Mouse (Mus musculus): ENCODE results near the gene Kdsr.
"Not testable (repeated sequence)": the region's sequence is repeated elsewhere in the genome, so short reads cannot be mapped to it uniquely, and the experiment has no call there.

Kdsr gene

DNA sequence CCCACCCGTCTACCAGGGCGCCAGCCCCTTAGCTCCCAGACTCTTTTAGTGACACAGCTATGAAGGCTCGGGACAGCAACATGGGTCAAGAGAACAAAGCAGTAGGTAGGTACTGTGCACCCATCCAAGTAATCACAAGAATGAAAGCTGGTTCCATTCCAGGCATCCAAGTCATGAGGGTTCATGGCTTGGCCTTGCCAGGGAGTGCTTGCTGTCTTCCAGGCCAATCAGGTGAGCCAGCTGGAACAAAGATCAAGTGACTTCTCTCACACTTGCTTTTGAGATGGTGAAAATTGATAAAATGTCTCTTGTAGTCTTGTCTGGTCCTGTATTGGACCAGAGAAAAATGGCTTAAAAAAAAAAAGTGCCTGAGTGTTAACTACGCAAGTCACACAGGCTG, 18.8 kb downstream of the Kdsr start:
- DNase-seq (ENCODE audit: extremely low read depth, insufficient read length, low spot score): no peak

DNA sequence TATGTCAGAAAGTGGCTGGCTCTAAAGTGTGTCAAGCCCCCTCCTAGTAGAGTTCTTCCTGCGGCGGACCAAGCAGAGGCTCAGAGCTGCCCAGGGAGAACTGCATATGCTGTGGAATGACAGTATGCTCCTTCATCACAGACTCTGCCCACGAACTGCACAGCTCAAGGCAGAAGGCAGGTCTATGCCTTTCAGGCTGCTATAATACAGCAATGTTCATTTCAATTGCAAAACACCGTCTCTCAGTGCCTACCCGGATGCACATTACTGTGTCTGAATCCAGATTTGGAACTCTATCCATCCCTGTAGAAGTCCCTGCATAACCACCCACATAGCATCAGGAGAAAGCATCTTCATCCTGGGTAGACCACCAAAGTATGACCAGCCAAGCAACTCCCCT, 19.7 kb downstream of the Kdsr start:
- DNase-seq (ENCODE audit: extremely low read depth, insufficient read length, low spot score): no peak

DNA sequence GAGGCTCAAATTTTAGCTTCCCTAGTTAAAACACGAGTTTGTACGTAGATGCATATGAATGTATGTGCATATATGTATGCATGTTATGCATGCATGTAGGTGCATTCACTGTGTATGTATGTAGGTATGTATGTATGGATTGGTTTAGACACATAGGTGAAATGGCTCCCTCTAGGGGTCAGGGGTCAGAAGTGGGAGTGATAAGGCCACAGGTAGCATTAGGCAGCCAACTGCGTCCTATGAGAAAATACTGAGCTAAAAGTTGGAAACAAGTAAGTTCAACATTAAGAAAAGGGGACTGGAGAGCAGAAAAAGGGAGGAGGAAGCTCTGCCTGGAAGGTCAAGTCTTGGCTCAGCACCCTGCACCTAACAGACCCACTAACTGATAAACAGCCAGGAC, 21.4 kb downstream of the Kdsr start:
- no peak for DNase-seq (ENCODE audit: extremely low read depth, insufficient read length, low spot score)

- DNase-seq (ENCODE audit: extremely low read depth, insufficient read length, low spot score): no peak
These were observed 23.3 kb downstream of the Kdsr start for GRCm38 (mm10) chr1:106736211-106736610.

DNA sequence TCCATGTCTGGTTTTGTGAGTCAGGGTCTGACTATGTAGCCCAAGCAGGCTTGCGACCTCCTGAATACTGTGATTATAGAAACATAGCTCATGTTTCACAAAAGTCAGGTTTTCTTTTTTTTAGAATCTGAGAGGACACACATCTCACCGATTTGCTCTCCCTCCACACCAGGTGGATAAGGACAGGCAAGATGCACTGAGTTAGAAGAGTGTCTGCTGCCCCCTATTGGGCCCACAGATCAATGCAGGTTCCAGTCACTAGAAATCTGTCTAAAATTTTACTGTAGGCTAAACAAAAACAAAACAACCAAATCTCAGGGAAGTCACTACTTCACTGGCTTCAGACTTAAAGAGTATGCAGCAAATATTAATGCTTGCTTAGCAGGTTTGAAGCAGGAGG, 23.9 kb downstream of the Kdsr start:
- no peak for DNase-seq (ENCODE audit: extremely low read depth, insufficient read length, low spot score)

- DNase-seq (ENCODE audit: extremely low read depth, insufficient read length, low spot score): no peak
These were observed 37.5 kb downstream of the Kdsr start for GRCm38 (mm10) chr1:106722061-106722460.

DNA sequence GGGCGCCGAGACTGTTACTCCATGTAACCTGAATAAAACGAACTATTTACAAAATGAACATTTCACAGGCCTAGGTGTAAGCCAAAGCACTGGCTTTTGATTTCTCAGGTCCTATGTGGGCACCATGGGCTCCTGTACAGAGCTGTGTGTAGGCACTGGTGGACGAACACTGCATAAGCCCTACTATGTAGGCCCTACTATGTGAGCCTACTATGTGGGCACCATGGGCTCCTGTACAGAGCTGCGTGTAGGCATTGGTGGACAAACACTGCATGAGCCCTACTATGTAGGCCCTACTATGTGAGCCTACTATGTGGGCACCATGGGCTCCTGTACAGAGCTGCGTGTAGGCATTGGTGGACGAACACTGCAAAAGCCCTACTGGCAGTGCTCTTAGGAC, 41.8 kb downstream of the Kdsr start:
- DNase-seq (ENCODE audit: extremely low read depth, insufficient read length, low spot score): not testable (repeated sequence)

DNA sequence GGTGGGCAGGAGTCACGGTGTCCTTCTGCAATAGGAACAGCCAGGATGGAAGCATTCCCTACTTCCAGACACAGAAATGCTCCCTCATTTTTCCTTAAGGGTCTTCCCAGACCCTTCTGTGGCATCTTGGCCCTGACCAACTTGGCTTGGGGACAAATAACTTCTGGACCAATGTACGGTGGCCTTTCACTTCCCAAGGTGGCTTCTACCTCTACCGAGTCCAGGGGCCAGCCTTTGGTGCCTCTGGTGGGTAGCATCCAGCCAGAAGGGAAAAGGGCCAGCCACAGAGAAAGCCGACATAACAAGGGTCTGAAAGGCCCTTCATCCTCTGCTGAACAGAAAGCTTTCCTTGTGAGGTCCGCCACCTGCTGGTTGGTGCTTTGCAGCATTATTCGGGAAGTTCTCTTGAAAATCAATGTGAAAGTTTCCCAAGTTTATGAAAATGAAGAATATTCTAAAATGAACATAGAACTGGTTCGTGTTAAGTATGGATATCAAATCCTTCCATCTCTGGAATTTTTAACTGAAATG, 42.4 kb downstream of the Kdsr start:
- peak; percentile 31 for DNase-seq (ENCODE audit: extremely low read depth, insufficient read length, low spot score)

DNA sequence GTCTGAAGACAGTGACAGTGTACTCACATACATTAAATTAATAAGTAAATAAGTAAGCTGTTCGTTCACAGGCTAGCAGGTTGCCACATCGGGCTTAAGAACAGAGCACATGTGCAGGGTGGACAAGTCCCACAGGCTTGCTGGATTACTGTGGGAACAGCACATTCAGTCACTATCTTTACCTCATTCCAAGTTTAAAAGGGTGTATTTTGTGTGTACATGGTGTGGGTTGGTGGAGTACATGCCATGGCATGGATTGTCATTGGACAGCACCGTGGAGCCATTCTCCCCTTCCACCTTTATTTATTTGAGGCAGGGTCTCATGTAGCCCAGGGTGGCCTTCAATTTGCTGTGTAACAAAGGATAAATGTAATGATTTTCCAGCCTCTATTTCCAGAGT, 43.4 kb downstream of the Kdsr start:
- DNase-seq (ENCODE audit: extremely low read depth, insufficient read length, low spot score): no peak

DNA sequence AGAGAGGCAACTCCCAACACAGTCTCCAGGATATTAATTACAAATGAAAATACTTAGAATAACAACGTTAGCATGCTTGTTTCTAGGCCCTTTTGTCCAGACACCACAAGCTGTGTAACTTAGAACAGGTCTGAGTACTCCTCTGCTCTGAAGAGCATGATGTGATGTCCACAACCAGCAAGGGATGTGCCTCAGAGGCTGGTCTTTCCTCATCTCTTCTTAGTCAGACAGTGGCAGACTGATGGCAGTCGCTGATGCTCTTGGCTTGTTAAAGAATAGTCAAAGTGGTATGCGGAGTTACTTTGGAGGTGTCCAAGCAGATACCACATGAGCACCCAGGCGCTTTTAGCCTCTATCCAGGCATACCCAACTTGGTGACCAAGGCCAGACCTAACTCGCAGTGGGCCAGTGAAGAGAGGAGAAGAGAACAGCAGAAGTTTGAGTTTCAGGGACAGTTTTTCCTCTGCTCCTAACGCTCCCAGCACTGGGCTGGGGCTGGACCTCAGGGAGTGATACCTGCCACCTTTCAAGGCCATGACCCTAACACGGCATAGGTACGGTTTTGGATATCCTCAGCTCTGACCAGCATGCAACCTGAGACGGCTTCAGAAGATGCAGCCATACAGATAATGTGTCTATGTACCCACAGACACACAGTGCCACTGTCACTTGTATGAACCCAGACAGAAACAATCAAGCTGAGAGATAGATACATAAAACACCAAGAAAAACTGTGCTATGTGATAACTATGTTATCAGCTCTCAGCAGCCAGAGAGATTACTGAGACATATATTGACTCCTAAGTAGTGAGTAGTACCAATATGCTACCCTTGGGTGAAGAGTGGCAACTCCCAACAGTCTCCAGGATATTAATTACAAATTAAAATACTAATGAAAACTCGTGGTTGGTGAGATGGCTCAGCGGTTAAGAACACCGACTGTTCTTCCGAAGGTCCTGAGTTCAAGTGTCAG, 44.1 kb downstream of the Kdsr start:
- DNase-seq (ENCODE audit: extremely low read depth, insufficient read length, low spot score): no peak

DNA sequence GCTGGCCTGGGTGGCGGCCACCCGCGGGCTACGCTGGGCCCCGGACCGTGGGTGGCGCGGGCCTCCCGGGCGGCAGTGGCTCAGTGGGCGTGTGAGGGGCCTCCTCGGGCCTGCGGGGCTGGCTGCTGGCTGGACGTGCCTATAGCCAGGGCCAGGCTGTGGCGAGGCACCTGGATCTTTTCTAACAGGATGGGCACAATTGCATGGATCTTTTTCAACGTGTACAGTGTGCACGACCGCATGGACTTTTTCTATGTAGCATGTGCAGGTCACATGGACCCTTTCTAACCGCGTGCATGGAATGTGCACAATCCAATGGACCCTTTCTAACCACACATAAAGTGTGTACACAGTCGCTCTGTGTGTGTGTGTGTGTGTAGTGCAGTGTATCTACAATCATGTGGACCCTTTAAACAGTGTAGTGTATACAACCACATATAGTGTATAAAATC, 45.0 kb downstream of the Kdsr start:
- no peak for DNase-seq (ENCODE audit: extremely low read depth, insufficient read length, low spot score)

DNA sequence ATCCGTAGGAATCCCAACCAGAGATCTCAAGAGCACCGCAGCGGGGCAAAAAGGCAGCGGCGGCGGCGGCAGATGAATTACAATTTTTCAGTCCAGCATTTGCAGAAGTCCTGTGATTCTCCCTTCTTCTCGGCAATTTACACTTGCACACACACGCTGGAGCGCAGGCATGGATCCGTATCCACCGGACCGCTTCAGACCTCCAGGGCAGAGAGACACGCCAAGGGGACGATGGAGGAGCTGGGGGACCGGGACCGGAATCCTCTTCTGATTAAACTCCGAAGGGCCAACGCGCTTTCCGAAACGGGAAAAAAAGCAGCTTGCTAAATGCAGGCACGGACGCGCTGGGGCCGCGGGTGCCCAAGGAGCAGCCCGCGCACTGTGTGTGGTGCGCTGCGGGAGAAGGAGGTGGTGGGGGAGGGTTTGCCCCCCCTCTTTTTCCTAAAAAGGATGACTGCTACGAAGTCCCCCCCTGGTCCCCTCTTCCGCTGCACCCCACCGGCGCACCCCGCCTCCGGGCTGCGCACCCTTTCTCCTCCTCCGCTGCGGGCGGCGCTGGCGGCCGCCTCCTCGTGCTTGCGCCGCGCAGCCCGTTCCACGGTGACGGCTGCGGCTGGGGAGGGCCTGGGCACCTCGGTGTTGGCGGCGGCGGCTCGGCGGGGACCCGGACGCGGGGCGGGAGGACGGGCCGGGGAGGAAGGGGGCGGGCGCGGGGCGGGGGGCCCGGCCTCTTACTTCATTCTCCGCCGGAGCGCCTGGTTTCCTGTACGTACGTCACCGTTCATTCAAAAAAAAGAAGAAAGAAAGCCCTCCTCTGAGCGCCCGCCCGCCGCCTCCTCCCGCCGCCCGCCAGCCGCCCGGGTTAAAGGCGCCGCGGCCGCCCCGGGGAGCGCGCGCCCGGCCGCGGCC, 45.7 kb downstream of the Kdsr start, which contains the start of gene Bcl2:
TSS of gene Bcl2 (minus strand) at position 654 of the 909 bp plus-strand sequence.
- DNase-seq (ENCODE audit: extremely low read depth, insufficient read length, low spot score): peak; percentile 88

- DNase-seq (ENCODE audit: extremely low read depth, insufficient read length, low spot score): peak; percentile 50
These were observed 47.2 kb downstream of the Kdsr start for GRCm38 (mm10) chr1:106712330-106712729.

- no peak for DNase-seq (ENCODE audit: extremely low read depth, insufficient read length, low spot score)
These were observed 48.0 kb downstream of the Kdsr start for GRCm38 (mm10) chr1:106711356-106712125.

- no peak for DNase-seq (ENCODE audit: extremely low read depth, insufficient read length, low spot score)
These were observed 49.3 kb downstream of the Kdsr start for GRCm38 (mm10) chr1:106710202-106710601.

DNA sequence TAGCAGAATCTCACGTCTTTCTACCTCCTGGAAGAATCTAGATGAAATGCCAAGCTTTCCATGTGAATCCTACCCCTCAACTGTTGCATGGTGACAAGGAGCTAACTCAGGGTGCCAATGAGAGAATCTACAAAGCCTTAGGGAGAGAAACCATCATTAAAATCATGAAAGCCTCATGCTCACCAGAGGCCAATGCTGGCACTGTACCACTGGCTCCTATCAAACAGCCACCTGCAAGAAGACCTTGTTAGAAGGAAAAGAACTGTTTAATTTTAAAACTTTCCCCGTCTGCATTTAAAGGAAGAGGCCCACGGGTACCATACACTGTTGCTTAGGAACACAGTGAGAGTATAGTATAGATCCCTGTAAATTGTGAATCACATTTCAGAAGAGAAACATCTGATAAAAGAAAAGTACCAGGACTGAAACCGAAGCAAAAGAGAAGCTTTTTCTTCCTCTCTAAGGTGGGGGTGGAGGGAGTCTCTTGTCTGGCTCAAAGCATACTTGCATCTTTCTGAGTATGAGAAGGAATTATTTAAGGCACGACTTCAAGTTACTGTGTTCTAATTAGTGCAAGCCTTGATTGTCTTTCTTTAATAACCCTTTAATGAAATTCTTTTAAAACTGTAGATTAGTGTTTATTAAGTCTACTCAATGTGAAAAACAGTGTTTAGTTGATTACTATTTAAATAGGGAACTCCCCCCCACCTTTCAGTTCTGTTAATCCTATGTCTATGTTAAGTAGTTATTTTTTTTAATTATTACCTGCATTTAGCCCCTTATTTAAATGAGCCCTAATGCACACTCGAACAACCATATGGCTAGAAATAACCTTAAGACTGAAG, 52.3 kb downstream of the Kdsr start:
- DNase-seq (ENCODE audit: extremely low read depth, insufficient read length, low spot score): no peak

- DNase-seq (ENCODE audit: extremely low read depth, insufficient read length, low spot score): no peak
These were observed 56.3 kb downstream of the Kdsr start for GRCm38 (mm10) chr1:106703183-106703582.

DNA sequence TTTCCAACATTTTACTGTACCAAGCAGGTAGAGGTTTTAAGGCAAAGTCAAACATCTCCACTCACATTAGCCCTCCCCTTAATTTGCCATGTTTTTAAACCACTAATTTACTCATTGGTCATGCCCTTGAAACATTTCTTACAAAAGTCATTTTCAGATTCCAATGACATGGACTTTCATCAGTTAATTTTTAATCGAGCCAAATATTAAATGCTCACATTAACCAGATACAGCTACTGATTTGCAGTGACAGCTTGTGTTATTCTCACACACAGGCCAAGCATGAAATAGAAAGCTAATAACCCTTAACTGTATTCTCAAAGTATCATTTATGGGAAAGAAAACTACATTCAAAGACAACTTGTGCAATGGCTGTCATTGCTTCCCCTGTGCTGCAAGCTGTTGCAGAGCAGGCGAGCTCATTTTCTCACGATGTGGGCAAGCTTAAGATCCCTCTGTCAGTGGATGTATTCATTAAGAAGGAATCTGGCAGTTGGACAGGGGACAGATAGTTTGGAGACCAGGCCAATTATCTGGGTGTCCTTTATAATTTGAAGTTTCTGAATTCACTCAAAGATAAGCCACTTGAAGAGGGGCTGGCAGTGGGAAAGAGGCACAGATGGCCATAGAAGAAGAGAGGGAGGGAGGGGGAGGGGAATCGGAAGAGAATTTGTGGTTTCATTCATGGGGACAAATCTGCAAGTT, 56.9 kb downstream of the Kdsr start:
- peak; percentile 42 for DNase-seq (ENCODE audit: extremely low read depth, insufficient read length, low spot score)

All from 3134 (cell line).